Mouse (Mus musculus) cerebellum, postnatal 4 days (tissue): ENCODE results near the gene Raf1.

ENCODE experiments used
- DNase-seq, 2 experiments: peaks; one replicate each; pipeline ENCODE4 v3.0.0; 2022; ENCODE audit warnings: low spot score in 2 of 2, mixed read lengths in 1 of 2

Gene Raf1

DNA sequence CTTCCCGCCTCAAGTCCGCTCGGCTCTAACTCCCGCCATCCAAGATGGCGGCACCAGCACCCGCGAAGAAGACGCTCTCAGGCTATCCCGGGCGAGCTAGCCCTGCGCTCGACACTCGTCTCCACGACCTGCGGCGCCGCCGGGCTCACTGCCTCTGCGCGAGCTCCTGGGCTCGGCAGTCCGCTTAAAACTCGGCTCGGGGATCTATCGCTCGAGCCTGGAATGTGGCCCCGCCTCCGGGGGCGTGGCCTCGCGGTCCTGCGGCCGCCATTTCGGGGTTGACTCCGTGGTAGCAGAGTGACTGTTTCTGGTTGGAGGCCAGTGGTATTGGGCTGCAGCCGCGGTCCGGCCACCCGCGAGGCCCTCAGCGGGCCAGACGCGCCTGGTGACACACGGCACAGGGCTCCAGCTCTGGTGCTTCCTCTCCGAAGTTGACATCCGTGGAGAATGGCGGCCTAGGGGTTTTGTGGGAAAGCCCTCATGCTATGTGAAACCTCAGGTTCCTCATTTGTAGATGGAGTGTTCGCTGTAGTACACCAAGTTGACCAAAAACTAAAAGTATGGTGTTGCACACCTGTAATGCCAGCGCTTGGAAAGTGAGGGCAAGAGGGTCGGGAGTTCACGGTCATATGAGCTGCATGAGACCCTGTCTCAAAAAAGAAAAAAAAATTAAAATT lies at the start of gene Raf1:
TSS of gene Raf1 (minus strand) at position 184 of the 677 bp plus-strand sequence.
- peak; percentile 95 to 98 for DNase-seq

DNA sequence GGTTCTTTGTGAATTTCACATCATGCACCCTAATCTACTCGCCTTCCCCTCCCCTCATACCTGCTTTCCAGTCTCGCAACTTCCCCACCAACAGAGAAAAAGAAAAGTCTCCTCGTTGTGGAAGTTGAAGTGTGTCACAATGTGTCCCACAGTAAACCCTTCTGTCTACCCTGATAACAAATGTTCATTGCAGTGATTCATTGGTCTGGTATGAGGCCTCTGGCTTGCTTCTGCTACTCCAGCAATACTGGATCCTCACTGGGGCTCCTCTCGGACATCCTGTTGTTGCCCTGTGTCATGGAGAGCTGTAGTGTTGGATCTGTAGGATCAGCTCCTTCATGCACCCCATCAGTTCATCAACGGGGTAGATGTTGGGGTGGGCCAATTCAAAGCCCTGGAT lies 45.8 kb upstream of the Raf1 start:
- DNase-seq, result no peak

DNA sequence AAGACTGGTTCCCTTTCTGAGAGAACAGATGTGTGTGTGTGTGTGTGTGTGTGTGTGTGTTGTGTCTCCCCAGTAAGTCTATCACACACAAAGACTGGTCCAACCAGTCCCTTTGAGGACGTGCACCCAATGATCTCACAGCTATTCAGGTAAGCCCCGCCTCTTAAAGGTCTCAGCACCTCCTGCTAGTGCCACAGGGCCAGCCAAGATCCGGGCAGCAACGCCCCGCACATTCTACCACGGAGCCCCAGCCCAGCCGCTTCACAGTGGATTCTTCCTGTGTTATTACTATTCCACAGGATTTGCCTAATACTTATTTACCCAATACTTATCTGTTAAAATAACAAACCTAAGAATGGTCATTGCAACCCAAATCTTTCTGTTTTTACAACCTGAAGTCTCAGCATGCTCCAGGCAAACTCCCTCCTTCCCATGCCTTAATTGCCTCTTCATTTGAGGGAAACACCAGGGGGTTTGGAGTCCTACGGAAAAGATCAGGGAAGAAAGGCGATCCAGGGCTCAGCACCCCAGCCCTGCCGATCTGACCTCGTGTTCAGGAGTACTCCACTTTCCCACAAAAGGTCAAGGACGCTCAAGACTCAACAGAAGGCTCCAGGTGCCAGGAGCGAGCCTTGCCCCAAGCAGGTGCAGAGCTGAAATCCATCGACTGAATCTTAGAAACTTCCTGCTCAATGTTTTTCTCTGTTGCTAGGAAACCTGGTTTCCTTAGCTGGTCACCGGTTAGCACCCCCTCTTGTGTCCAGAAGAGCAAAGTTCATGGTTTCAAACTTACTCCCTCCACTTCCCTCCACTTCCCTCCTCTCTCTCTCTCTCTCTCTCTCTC lies 41.5 kb upstream of the Raf1 start:
- no peak for DNase-seq

DNA sequence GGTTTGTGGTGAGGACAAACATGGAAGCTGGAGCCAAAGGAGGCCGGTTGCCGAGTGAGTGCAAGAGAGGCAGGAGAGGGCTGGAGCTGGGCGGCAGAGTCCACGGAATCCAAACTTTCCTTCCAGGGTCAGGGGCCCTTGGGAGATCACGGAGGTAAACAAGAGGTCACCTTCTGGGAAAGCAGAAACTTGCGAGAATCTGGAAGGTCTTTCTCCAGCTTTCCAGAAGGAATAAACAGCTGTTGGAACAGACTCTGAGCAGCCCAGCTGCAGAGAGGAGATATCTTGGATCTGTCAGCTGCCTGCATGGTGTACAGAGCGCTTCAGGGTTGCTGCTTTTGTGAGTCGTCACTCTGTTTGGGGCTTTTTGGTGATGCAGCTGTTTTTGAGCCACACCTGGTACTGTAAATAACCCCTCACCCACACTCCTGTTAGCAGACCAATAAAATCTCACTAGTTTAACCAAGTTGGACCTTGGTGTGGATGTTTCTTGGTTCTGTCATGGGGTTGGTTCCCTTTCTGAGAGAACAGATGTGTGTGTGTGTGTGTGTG lies 40.7 kb upstream of the Raf1 start:
- no peak for DNase-seq

DNA sequence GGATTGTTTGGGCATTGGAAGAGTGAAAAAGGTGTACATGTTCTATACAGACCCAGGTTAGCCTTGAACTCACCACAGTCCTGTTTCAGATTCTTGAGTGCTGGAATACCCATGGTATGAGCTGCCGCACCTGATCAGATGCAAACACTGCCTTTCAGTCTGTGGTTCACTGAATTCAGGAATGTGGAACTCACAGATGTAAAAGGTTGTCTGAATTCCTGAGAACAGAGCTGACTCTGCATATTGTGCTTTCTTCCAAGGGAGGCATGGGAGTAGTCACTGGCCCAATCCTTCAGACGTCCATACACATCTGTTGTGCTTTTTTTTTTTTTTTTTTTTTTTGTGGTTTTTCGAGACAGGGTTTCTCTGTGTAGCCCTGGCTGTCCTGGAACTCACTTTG lies 34.8 kb upstream of the Raf1 start:
- DNase-seq, result no peak

DNA sequence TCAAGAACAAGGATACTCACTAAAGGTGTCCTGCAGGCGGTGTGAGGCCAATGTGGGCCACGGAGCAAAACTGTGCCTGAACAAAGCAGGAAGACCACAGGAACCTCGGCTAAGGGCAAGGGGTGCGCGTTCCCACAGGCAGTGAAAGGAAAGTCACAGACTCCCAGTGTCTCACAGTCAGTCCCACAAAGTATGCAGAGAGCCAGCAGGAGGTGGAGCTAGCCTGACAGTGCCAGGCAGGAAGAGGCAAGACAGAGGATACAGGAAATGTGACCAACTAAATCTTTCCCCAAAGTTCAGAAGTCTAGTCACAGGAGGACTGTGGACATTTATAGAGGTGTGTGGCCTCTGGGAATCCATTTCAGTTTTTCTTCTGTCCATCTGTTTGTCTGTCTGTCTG lies 26.5 kb upstream of the Raf1 start:
- no peak for DNase-seq

DNA sequence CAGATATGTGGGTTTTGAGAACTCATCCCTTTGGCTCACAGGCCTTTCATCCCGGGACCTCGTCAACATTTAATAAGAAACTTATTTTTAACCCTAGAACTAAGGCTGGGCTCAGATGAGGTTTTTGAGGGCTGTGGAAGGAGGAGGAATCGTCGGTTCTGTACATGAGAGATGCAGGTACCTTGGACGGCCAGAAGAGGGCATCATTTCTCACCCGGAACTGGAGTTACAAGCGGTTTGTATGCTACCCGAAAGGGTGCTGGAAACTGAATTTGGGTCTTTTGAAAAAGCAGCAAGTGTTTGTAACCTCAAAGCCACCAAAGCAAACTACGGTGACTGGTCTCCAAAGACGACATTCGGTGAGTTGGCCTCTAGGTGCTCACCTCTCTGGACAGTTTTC lies 24.9 kb upstream of the Raf1 start:
- DNase-seq, result no peak

DNA sequence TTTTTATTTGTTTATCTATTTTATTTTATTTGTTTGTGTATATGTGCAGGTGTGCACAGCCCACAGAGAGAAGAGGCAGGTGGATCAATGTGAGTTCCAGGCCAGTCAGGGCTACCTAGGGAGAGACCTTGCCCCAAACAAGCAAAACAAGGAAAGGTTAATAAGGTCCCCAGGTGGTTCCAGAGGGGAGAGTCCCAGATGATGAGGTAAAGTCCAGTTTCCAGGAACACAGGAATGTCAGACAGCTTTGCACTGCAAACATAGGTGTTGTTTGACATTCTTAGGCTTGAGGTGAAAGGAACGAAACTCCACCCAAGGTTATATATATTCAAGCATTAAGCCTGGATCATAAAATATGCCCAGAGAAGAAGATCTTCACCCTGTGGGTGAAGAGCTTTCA lies 24.3 kb upstream of the Raf1 start:
- no peak for DNase-seq

DNA sequence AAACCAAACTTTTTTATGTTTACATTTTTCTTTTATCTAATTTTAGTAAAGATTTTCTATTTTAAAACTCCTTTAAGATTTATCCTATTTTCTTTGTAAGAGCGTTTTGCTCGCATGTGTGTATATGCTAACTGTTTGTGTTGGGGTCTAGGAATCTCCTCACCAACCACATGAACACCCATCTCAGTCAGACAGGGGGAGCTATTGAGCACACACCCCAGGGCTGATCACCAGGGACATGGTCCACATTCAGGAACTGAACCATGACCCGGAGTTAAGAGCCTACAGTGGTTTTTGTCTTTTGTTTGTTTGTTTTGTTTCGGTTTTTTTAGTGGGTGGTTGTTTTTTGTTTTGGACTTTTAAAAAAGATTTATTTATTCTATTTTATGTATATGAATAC lies 22.3 kb upstream of the Raf1 start:
- DNase-seq, result no peak

DNA sequence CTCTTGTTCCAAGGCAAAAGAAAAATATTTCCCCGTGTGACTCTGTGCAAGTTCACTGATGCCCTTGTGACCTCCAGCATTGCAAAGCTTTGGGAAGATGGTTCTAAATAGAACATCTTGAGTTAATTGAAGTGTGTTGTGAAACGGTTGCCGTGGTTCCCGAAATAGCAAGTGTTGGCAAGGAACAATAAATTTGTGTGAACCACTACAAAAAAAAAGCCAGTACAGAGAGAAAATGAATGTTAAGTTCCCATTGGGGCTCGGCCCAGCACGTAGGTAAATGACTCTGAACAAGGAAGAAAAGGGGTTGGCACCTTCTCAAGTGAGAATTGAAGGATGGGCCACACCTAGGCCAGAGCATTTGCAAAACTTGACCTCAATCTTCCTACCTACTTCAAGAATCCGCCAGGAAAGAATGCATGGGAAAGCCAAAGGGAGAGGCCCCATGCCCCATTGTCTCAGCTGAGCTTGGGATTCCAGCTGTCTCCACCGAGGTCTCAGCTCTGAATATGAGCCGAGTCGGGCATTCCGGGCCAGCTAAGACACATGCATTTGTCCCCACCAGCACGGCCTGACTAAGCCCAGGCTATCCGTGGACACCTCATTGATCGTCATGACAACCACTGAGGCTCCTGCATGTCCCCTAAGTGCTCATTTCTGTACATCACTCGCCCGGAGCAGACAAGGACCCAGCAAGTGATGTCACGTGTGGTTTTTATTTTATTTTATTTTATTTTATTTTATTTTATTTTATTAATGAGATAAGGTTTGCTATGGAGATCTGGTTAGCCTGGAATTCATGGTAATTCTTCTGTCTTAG lies 21.5 kb upstream of the Raf1 start:
- DNase-seq, result no peak

DNA sequence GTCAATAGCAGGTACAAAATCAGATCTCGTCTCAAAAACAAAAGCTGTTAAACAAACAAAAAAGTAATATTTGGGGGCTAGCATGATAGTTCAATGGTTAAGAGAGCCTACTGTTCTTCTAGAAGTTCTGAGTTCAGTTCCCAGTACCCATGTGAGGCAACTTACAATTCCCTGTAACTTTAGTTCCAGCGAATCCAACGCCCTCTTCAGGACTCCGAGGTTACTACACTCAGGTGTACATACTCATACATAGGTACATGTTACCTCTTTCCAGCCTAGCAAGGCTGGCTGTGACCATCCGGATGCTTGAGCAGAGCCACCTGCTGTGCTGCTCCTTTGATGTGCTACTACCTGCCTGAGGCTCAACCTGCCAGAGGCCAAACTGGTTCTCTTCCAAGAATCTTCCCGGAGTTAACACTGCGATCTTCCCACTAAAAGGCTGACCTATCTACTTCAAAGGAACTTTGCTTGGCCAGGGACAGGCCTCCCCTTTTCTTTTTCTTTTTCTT lies 20.3 kb upstream of the Raf1 start:
- no peak for DNase-seq

DNA sequence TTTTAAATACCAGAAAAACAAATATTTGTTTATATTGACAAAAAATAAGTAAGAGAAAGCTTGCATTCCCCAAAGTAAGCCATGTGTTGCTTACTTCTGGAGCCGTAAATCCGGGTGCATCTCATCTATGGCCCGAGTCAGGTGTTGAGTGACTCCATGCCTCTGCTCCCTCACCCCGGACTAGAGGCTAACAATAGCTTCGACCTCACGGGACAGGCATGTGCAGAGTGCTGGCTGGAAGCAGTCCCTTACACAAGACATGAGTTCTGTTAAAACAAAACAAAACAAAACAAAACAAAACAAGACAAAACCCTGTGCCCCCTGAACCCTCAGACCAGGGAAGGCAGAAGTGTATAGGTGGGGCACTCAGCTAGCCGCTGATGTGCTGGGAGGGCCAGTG lies 18.7 kb upstream of the Raf1 start:
- DNase-seq, result no peak

DNA sequence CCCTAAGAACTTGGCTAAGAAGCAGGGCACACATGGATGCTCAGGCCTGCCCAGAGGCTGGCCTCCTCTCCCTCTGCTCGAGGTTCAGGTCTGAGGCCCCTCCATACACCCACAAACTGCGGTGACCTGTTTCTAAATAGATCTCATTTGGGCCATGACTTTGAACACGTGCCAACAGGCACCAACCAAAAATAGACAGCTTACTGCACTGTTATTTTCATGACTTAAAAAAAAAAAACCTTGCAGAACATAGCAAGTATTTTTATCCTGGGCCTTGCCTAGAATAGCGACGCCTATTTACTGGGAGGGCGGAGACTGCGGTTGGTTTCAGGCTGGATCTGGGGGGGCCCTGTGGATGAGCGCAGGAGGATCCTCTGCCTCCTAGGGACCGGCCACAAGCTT lies 18.0 kb upstream of the Raf1 start:
- no peak for DNase-seq

DNA sequence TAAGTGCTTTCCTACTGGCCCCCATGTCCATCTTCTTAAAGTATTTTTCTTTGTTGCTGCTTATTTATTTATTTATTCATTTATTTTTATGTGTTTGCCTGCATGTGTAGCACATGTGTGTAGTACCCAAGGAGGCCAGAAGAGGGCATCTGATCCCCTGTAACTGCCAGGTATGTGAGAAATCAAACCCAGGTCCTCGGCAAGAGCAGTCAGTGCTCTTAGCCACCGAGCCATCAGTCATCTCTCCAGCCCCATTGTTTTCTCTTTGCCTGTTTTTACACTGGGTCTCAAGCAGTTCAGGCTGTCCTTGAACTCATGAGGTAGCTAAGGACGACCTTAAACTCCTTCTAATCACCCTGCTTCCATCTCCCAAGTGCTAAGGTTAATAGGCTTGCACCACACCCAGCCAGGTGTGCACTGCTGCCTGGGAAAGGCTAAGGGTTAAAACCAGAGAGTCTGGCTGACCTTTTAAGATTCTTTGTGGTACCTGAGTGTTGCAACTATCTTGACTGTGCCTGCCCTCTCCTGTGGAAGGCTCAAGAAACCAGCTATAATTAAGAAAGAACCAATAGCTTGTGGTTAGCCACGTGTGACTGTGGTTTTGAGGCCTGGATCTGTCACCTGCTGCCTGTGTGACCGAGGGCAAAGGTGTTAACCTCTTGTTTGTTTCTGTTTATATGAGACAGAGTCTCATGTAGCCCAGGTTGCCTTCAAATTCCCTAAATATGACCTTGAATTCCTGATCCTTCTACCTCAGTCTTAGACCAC lies 16.7 kb upstream of the Raf1 start:
- DNase-seq, result no peak

DNA sequence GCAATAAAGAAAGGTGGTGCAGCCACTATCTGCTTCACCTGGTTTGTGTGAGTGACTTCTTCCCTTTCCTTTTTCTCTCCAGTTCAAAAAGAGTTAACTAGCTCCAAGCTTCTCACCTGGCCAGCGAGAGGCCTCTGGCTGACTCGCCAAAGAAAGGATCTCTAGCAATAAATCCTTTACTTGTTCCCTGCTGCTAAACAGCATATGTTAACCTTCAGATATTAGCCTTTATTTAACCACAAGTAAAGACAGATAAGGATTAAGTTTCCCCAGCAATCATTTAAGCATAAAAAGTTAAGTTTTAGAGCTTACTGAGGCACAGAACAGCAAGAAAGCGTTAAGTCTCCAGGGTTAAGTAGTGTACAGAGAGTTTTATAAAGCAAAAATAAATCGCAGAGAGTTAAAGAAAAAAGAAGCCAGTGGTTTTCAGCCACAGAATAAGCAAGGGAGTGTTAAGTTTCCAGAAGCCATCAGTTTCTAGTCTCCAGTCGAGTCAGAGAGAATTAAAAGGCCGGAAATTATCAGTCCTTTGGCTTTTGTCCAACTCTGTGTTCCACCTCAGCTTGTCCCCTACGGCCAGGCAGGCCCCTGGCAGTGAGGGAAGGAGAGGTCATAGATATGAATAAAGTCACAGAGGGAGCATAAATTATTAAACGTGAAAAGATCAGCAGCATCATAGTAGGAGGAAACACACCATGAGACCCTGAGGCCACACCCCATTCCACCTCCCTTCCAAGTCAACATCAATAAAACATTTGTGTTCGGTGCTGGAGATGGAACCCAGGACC lies 15.9 kb upstream of the Raf1 start:
- no peak for DNase-seq

DNA sequence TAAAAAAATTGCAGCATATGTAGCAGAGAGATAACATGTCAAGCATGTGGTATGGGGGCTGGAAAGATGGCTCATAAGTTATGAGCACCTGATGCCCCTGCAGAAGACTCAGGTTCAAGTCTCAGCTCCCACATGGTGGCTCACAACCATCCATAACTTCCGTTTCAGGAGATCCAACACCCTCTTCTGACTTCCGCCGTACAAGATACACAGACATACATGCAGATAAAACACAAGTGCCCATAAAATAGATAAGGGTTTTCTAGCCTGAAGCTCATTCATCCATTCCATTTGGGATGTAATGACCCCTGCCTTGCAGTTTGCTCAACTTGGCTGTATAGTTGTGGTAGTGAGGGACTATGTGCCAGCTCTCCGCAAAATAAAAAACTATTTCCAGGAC lies 13.7 kb upstream of the Raf1 start:
- DNase-seq, result no peak

DNA sequence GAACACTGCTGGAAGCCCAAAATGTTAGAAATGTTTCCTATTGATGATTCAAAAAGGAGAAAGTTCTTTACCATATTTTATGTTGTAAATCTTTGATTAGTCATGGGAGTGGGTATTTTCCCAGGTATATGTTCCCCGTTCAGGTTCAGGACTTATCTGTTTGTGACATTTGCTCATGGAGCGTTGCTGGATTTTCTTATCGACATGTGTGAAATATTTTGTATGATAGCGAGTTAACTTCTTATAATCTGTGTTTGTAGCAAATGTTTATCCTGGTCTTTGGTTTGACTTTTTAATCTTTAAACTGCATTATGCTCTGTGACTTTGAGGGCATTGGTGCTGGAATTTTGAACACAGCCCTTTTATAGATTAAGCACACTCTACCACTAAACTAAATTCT lies 12.2 kb upstream of the Raf1 start:
- DNase-seq, result no peak

DNA sequence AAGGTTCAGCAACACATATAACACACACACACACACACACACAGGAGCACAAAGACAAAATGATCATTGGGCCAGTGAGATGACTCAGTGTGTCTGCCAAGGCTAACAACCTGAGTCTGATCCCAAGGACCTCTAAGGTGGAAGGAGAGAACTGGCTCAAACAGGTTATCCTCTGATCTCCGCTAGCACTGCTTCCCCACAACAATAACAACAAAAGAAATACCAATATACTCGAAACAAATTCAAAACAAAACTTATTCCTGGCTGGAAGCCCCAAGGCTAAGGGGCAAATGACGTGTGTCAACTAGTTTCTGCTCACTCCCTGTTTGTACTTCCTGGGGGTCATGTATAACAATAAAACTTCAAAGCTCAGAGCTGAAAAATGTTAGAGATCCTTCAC lies 11.3 kb upstream of the Raf1 start:
- no peak for DNase-seq

DNA sequence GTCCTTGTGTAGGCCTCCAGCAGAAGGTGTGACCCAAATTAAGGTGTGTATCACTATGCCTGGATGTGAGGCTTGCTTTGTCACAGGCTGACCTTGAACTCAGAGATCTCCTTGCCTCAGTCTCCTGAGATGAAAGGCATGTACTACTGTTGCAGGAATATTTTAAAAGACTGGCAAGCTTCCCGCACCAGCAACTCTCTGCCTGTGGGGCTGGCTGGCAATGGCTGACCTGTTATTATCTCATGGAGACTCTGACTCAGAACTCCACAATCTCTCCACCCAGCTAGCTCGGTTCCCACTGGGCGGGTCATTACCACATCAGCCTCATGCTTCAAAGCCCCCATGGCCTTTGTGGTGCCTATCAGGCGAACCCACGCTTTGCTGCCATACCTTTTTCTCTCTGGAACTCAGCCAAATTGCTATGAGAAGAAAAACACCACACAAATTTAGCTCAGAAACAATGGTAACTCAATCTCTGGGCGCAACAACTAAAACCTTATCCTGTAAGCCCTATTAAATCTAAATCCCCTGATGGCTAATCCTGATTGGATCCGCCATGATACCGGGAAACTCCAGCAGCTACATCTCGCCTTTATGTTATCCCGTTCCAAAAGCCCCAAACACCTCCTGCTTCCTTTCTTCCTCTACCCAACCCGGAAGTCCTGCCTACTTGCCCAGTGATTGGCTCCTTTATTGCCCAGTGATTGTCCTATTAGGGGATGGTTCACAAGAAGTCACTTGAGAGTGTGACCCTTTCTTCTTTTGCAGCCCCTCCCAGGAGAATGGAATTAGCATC lies 8.6 kb upstream of the Raf1 start:
- no peak for DNase-seq

DNA sequence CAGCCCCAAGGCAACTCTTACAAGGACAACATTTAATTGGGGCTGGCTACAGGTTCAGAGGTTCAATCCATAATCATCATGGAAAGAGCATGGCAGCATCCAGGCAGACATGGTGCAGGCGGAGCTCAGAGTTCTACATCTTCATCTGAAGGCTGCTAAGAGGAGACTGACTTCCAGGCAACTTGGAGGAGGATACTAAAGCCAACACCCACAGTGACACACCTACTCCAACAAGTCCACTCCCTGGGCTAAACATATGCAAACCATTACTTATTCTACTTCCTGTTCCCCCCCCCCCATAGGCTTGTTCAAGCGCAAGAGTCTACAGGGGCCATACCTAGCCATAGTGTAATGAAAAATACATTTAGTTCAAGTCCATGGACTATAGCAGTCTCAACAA lies 7.8 kb upstream of the Raf1 start:
- DNase-seq, result no peak
